Mouse (Mus musculus) limb, embryonic 11.5 days (tissue): ENCODE measurements around the gene Tor1b. TPM values are rescaled to one million over a fixed set of nuclear protein-coding genes. Genes with fewer than 3 reads are reported as not detected.
"Not testable (repeated sequence)": the region's sequence is repeated elsewhere in the genome, so short reads cannot be mapped to it uniquely, and the experiment has no call there.

Source experiments
- ATAC-seq: fragments of 200-750 bp; cut with Nextera tagmentation; 2 replicates; pipeline ENCODE4 v1.8.0; 2017; ENCODE audit warnings: low read depth; ENCODE audit not compliant: insufficient number of reproducible peaks, low FRiP score, low TSS enrichment
- DNase-seq: peaks from one replicate; pipeline ENCODE4 v3.0.0-alpha.2; 2015; ENCODE audit warnings: low spot score
- H3K27ac ChIP-seq: fragments of 300-500 bp; sonication (generic); replicated peaks from 2 replicates; pipeline ENCODE4 v1.5.1; 2014; ENCODE audit warnings: low read depth, mild to moderate bottlenecking, low read length
- H3K27me3 ChIP-seq: fragments of 300-500 bp; sonication (generic); 2 replicates; pipeline ENCODE4 v1.6.1; 2014; ENCODE audit warnings: mild to moderate bottlenecking, low read length, mixed read lengths; ENCODE audit not compliant: control insufficient read depth, insufficient read depth
- H3K36me3 ChIP-seq: fragments of 300-500 bp; sonication (generic); 2 replicates; pipeline ENCODE4 v1.6.1; 2014; ENCODE audit warnings: mild to moderate bottlenecking, low read length, moderate library complexity, mixed read lengths; ENCODE audit not compliant: control insufficient read depth, insufficient read depth
- H3K4me1 ChIP-seq: fragments of 300-500 bp; sonication (generic); 2 replicates; pipeline ENCODE4 v1.6.1; 2014; ENCODE audit warnings: low read length, mixed read lengths; ENCODE audit not compliant: control insufficient read depth, insufficient read depth
- H3K4me2 ChIP-seq: fragments of 300-500 bp; sonication (generic); 2 replicates; pipeline ENCODE4 v1.6.1; 2014; ENCODE audit warnings: low read depth, mild to moderate bottlenecking, moderate library complexity; ENCODE audit not compliant: severe bottlenecking
- H3K4me3 ChIP-seq: fragments of 300-500 bp; sonication (generic); 2 replicates; pipeline ENCODE4 v1.5.1; 2014; ENCODE audit warnings: low read depth, low read length
- H3K9ac ChIP-seq: fragments of 300-500 bp; sonication (generic); 2 replicates; pipeline ENCODE4 v1.6.1; 2014; ENCODE audit warnings: mild to moderate bottlenecking, low read length
- H3K9me3 ChIP-seq: fragments of 300-500 bp; sonication (generic); 2 replicates; pipeline ENCODE4 v1.6.1; 2016; ENCODE audit warnings: low read length; ENCODE audit not compliant: control insufficient read depth
- WGBS: fragments of 180-500 bp; shearing (Covaris S2); extraction: QIAGEN DNeasy Blood & Tissue Kit; methylation state at CpG from one replicate; pipeline ENCODE4 v1.1.7; 2014; 5-methylcytosine and 5-hydroxymethylcytosine counted together
- polyA plus RNA-seq: library from polyadenylated mRNA; unstranded; fragments of >200 nt; fragmentation: Nextera tagmentation; extraction: Ambion mirVana; gene quantifications from 2 replicates; pipeline ENCODE4 v1.2.1, GENCODE M21; 2014

Tor1b gene
- polyA plus RNA-seq, 1 experiment from 2014 or later, result 28.1 TPM

- WGBS, result 63% methylated on average over 9 of the region's 9 CpGs
- no peaks in the 10 kb centered on the region for H3K36me3 ChIP-seq
- H3K27me3 ChIP-seq, result no peaks in the 10 kb centered on the region
- ATAC-seq (no peak), DNase-seq (no peak)
- H3K27ac ChIP-seq, result peak overlapping the region; percentile 15; the same call in 1 of the 2 replicates
- H3K9ac ChIP-seq, result no peak overlapping the region
- no peaks in the 10 kb centered on the region for H3K9me3 ChIP-seq
- no peak overlapping the region for H3K4me2 ChIP-seq
- no peak overlapping the region for H3K4me3 ChIP-seq
- H3K4me1 ChIP-seq, result no peaks in the 10 kb centered on the region
Measured at GRCm38 (mm10) chr2:30927151-30927781, 25.5 kb upstream of the Tor1b start.

- ATAC-seq (0 out of 2 replicates have a peak, but pooled peaks have one; percentile 28), DNase-seq (peak; percentile 93)
- H3K27me3 ChIP-seq, result no peaks in the 10 kb centered on the region
- no peak overlapping the region for H3K4me2 ChIP-seq
- no peak overlapping the region for H3K9ac ChIP-seq
- no peak overlapping the region for H3K4me3 ChIP-seq
- no peaks in the 10 kb centered on the region for H3K36me3 ChIP-seq
- H3K9me3 ChIP-seq, result no peaks in the 10 kb centered on the region
- H3K4me1 ChIP-seq, result no peaks in the 10 kb centered on the region
- 26% methylated on average over 14 of the region's 14 CpGs for WGBS
- no peak overlapping the region for H3K27ac ChIP-seq
Measured at GRCm38 (mm10) chr2:30927844-30928628, 24.7 kb upstream of the Tor1b start.

- DNase-seq (no peak), ATAC-seq (no peak)
- Histone ChIP-seq H3K27ac (no peak overlapping the region), H3K4me3 (no peak overlapping the region), H3K36me3 (no peaks in the 10 kb centered on the region), H3K9ac (no peak overlapping the region), H3K27me3 (no peaks in the 10 kb centered on the region), H3K4me2 (peak overlapping the region; percentile 42; the same call in 1 of the 2 replicates), H3K9me3 (no peaks in the 10 kb centered on the region), H3K4me1 (no peaks in the 10 kb centered on the region)
- WGBS, result 29% methylated on average over 12 of the region's 12 CpGs
Measured at GRCm38 (mm10) chr2:30928893-30929482, 23.8 kb upstream of the Tor1b start.

GRCm38 (mm10) chr2:30929483-30930045 lies 23.2 kb upstream of the Tor1b start, which contains the start of gene Ptges:
TSS of gene Ptges (minus strand) at chr2:30929863.
- no peak for ATAC-seq
- DNase-seq, result peak; percentile 83
- no peak within 1 kb of the TSS for H3K4me3 ChIP-seq
- H3K27me3 ChIP-seq, result no peaks in the 10 kb centered on the region
- H3K4me1 ChIP-seq, result no peaks in the 10 kb centered on the region
- H3K9me3 ChIP-seq, result no peaks in the 10 kb centered on the region
- no peaks in the 10 kb centered on the region for H3K36me3 ChIP-seq
- H3K9ac ChIP-seq, result no peak within 1 kb of the TSS
- H3K4me2 ChIP-seq, result peak within 1 kb of the TSS; percentile 42
- no peak within 1 kb of the TSS for H3K27ac ChIP-seq
- 3% methylated on average over 23 of the region's 23 CpGs for WGBS

- not testable (repeated sequence) for H3K27ac ChIP-seq, H3K4me2 ChIP-seq, H3K27me3 ChIP-seq, DNase-seq, H3K9me3 ChIP-seq, ATAC-seq, H3K9ac ChIP-seq, H3K36me3 ChIP-seq, H3K4me3 ChIP-seq, H3K4me1 ChIP-seq
- 95% methylated on average over 2 of the region's 2 CpGs for WGBS
Measured at GRCm38 (mm10) chr2:30930846-30931245, 21.9 kb upstream of the Tor1b start.

GRCm38 (mm10) chr2:30931922-30932321 lies 20.8 kb upstream of the Tor1b start:
- Histone ChIP-seq H3K4me3 (no peak overlapping the region), H3K36me3 (no peaks in the 10 kb centered on the region), H3K9me3 (no peaks in the 10 kb centered on the region), H3K9ac (no peak overlapping the region), H3K4me1 (no peaks in the 10 kb centered on the region), H3K4me2 (no peak overlapping the region), H3K27me3 (no peaks in the 10 kb centered on the region), H3K27ac (no peak overlapping the region)
- ATAC-seq (no peak), DNase-seq (no peak)
- WGBS, result 72% methylated on average over 3 of the region's 3 CpGs

GRCm38 (mm10) chr2:30933032-30933431 lies 19.7 kb upstream of the Tor1b start:
- no peaks in the 10 kb centered on the region for H3K36me3 ChIP-seq
- ATAC-seq (no peak), DNase-seq (no peak)

GRCm38 (mm10) chr2:30933917-30934450 lies 18.8 kb upstream of the Tor1b start:
- Histone ChIP-seq H3K27me3 (no peaks in the 10 kb centered on the region), H3K9ac (no peak overlapping the region), H3K36me3 (no peaks in the 10 kb centered on the region), H3K4me2 (no peak overlapping the region), H3K4me1 (no peaks in the 10 kb centered on the region), H3K4me3 (no peak overlapping the region), H3K27ac (no peak overlapping the region), H3K9me3 (no peaks in the 10 kb centered on the region)
- 22% methylated on average over 7 of the region's 7 CpGs for WGBS
- ATAC-seq (no peak), DNase-seq (peak; percentile 88)

More at GRCm38 (mm10) chr2:30933032-30933431, 19.7 kb upstream of the Tor1b start:
- Histone ChIP-seq H3K27ac (no peak overlapping the region), H3K27me3 (no peaks in the 10 kb centered on the region), H3K4me2 (no peak overlapping the region), H3K9ac (no peak overlapping the region), H3K9me3 (no peaks in the 10 kb centered on the region), H3K4me3 (no peak overlapping the region), H3K4me1 (no peaks in the 10 kb centered on the region)
- WGBS, result 81% methylated on average over 6 of the region's 6 CpGs
